Mouse (Mus musculus) kidney, embryonic 16.5 days (tissue): Measurements from ENCODE around the gene Dnajc12. TPM values are rescaled to one million over a fixed set of nuclear protein-coding genes. Genes with fewer than 3 reads are reported as not detected.
"Not testable (repeated sequence)": the region's sequence is repeated elsewhere in the genome, so short reads cannot be mapped to it uniquely, and the experiment has no call there.

Source experiments
- ATAC-seq: fragments of 200-750 bp; cut with Nextera tagmentation; 2 replicates; pipeline ENCODE4 v1.8.0; 2017; ENCODE audit warnings: moderate TSS enrichment; ENCODE audit not compliant: low FRiP score, low TSS enrichment
- H3K27ac ChIP-seq: fragments of 300-500 bp; sonication (generic); 2 replicates; pipeline ENCODE4 v1.5.1; 2014; ENCODE audit warnings: low read length
- H3K27me3 ChIP-seq: fragments of 300-500 bp; sonication (generic); 2 replicates; pipeline ENCODE4 v1.6.1; 2014; ENCODE audit warnings: low read length, control low read depth, mixed read lengths; ENCODE audit not compliant: insufficient read depth
- H3K36me3 ChIP-seq: fragments of 300-500 bp; sonication (generic); 2 replicates; pipeline ENCODE4 v1.6.1; 2014; ENCODE audit warnings: low read length, control low read depth, mixed read lengths; ENCODE audit not compliant: insufficient read depth
- H3K4me1 ChIP-seq: fragments of 300-500 bp; sonication (generic); 2 replicates; pipeline ENCODE4 v1.6.1; 2014; ENCODE audit warnings: low read length, control low read depth, mixed read lengths; ENCODE audit not compliant: insufficient read depth
- H3K4me2 ChIP-seq: fragments of 300-500 bp; sonication (generic); replicated peaks from 2 replicates; pipeline ENCODE4 v1.6.1; 2014; ENCODE audit warnings: low read depth, low read length
- H3K4me3 ChIP-seq: fragments of 300-500 bp; sonication (generic); 2 replicates; pipeline ENCODE4 v1.5.1; 2014; ENCODE audit warnings: mild to moderate bottlenecking, low read length
- H3K9ac ChIP-seq: fragments of 300-500 bp; sonication (generic); replicated peaks from 2 replicates; pipeline ENCODE4 v1.6.1; 2014; ENCODE audit warnings: low read length
- H3K9me3 ChIP-seq: fragments of 300-500 bp; sonication (generic); 2 replicates; pipeline ENCODE4 v1.6.1; 2016; ENCODE audit warnings: low read length, control low read depth
- WGBS: fragments of 180-500 bp; shearing (Covaris S2); extraction: QIAGEN DNeasy Blood & Tissue Kit; methylation state at CpG from one replicate; pipeline ENCODE4 v1.1.7; 2014; 5-methylcytosine and 5-hydroxymethylcytosine counted together
- polyA plus RNA-seq: library from polyadenylated mRNA; unstranded; fragments of >200 nt; fragmentation: Nextera tagmentation; extraction: Ambion mirVana; gene quantifications from 2 replicates; pipeline ENCODE4 v1.2.1, GENCODE M21; 2015

Dnajc12 gene
- polyA plus RNA-seq, 1 experiment from 2014 or later: 16.3 TPM

- not testable (repeated sequence) for H3K4me2 ChIP-seq, H3K9me3 ChIP-seq, ATAC-seq, H3K4me1 ChIP-seq, H3K27ac ChIP-seq, H3K27me3 ChIP-seq, H3K4me3 ChIP-seq, H3K36me3 ChIP-seq, H3K9ac ChIP-seq
- WGBS: 80% methylated on average over 7 of the region's 7 CpGs
These were observed 31.1 kb upstream of the Dnajc12 start for GRCm38 (mm10) chr10:63351099-63351498.

GRCm38 (mm10) chr10:63352111-63352510 is 30.1 kb upstream of the Dnajc12 start:
- Histone ChIP-seq H3K36me3 (no peaks in the 10 kb centered on the region), H3K27me3 (no peaks in the 10 kb centered on the region), H3K9ac (no peak overlapping the region), H3K4me1 (no peaks in the 10 kb centered on the region), H3K4me3 (no peak overlapping the region), H3K4me2 (no peak overlapping the region), H3K9me3 (no peaks in the 10 kb centered on the region), H3K27ac (no peak overlapping the region)
- no peak for ATAC-seq
- 91% methylated on average over 5 of the region's 5 CpGs for WGBS

- no peak overlapping the region for H3K4me3 ChIP-seq
- H3K4me1 ChIP-seq: no peaks in the 10 kb centered on the region
- no peaks in the 10 kb centered on the region for H3K36me3 ChIP-seq
- H3K27ac ChIP-seq: no peak overlapping the region
- H3K9ac ChIP-seq: no peak overlapping the region
- no peaks in the 10 kb centered on the region for H3K9me3 ChIP-seq
- H3K27me3 ChIP-seq: no peaks in the 10 kb centered on the region
- no peak overlapping the region for H3K4me2 ChIP-seq
- 59% methylated on average over 1 of the region's 1 CpGs for WGBS
- ATAC-seq: no peak
These were observed 21.7 kb upstream of the Dnajc12 start for GRCm38 (mm10) chr10:63360502-63360901.

DNA sequence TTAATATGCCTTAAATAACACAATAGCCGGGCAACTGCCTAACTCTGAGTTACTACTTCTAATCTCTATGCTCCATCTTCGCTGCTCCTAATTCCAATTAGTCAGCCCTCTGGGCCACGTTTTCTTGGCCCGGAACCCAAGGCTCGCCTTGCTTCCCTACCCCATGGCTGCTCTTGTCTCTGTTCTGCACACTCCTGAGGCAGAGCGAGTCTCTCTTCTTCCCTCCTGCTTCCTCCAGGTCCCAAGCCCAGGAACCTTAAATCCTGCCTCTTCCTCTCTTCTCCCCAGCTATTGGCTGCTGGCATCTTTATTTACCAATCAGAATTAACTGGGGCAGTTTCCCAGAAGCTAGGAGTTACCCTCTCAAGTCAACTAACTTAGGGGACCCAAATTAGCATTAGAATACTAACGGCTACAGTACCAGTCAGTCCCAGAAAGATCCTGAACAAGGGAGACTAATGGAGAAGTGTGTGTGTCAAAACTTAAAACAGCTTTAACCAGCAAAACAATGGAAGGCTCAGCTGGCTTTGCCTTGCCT is 16.3 kb upstream of the Dnajc12 start:
- H3K9ac ChIP-seq: no peak overlapping the region
- H3K4me3 ChIP-seq: no peak overlapping the region
- H3K27me3 ChIP-seq: no peaks in the 10 kb centered on the region
- H3K4me2 ChIP-seq: 0 out of 2 replicates have a peak overlapping the region, but pooled peaks have one; percentile 9
- H3K36me3 ChIP-seq: no peaks in the 10 kb centered on the region
- no peak overlapping the region for H3K27ac ChIP-seq
- H3K4me1 ChIP-seq: no peaks in the 10 kb centered on the region
- WGBS: 53% methylated on average over 7 of the region's 7 CpGs
- H3K9me3 ChIP-seq: no peaks in the 10 kb centered on the region
- ATAC-seq: no peak

- WGBS: 76% methylated on average over 6 of the region's 6 CpGs
- no peak overlapping the region for H3K9ac ChIP-seq
These were observed 14.9 kb upstream of the Dnajc12 start for GRCm38 (mm10) chr10:63367386-63367785.

GRCm38 (mm10) chr10:63368041-63368440 is 14.2 kb upstream of the Dnajc12 start:
- H3K4me2 ChIP-seq: no peak overlapping the region
- 90% methylated on average over 3 of the region's 3 CpGs for WGBS
- H3K9me3 ChIP-seq: no peaks in the 10 kb centered on the region
- H3K36me3 ChIP-seq: no peaks in the 10 kb centered on the region
- no peaks in the 10 kb centered on the region for H3K27me3 ChIP-seq
- no peak overlapping the region for H3K4me3 ChIP-seq
- ATAC-seq: no peak
- H3K4me1 ChIP-seq: no peaks in the 10 kb centered on the region
- H3K27ac ChIP-seq: no peak overlapping the region
- no peak overlapping the region for H3K9ac ChIP-seq

More at GRCm38 (mm10) chr10:63367386-63367785, 14.9 kb upstream of the Dnajc12 start:
- Histone ChIP-seq H3K27ac (no peak overlapping the region), H3K36me3 (no peaks in the 10 kb centered on the region), H3K4me3 (no peak overlapping the region), H3K4me1 (no peaks in the 10 kb centered on the region), H3K4me2 (no peak overlapping the region), H3K9me3 (no peaks in the 10 kb centered on the region), H3K27me3 (no peaks in the 10 kb centered on the region)
- ATAC-seq: no peak

GRCm38 (mm10) chr10:63376303-63376702 is 5.9 kb upstream of the Dnajc12 start:
- Histone ChIP-seq H3K4me3 (no peak overlapping the region), H3K36me3 (no peaks in the 10 kb centered on the region), H3K9me3 (no peaks in the 10 kb centered on the region), H3K27ac (no peak overlapping the region), H3K27me3 (no peaks in the 10 kb centered on the region), H3K9ac (no peak overlapping the region), H3K4me1 (no peaks in the 10 kb centered on the region), H3K4me2 (no peak overlapping the region)
- WGBS: 83% methylated on average over 5 of the region's 5 CpGs
- ATAC-seq: no peak

GRCm38 (mm10) chr10:63377468-63377867 is 4.8 kb upstream of the Dnajc12 start:
- no peak overlapping the region for H3K9ac ChIP-seq
- WGBS: 18% methylated on average over 9 of the region's 9 CpGs
- ATAC-seq: no peak

GRCm38 (mm10) chr10:63378948-63379680 is 3.1 kb upstream of the Dnajc12 start:
- Histone ChIP-seq H3K4me1 (no peaks in the 10 kb centered on the region), H3K4me2 (no peak overlapping the region), H3K9me3 (no peaks in the 10 kb centered on the region), H3K4me3 (no peak overlapping the region), H3K9ac (no peak overlapping the region), H3K36me3 (no peaks in the 10 kb centered on the region), H3K27ac (no peak overlapping the region), H3K27me3 (no peaks in the 10 kb centered on the region)
- WGBS: 65% methylated on average over 6 of the region's 6 CpGs
- ATAC-seq: no peak

More at GRCm38 (mm10) chr10:63377468-63377867, 4.8 kb upstream of the Dnajc12 start:
- Histone ChIP-seq H3K4me3 (no peak overlapping the region), H3K9me3 (no peaks in the 10 kb centered on the region), H3K27me3 (no peaks in the 10 kb centered on the region), H3K4me1 (no peaks in the 10 kb centered on the region), H3K27ac (no peak overlapping the region), H3K36me3 (no peaks in the 10 kb centered on the region), H3K4me2 (no peak overlapping the region)
